Mouse (Mus musculus) forebrain, embryonic 11.5 days (tissue): ENCODE measurements around the gene Irf7. TPM values are rescaled to one million over a fixed set of nuclear protein-coding genes. Genes with fewer than 3 reads are reported as not detected.

Experiments
- ATAC-seq: fragments of 200-750 bp; cut with Nextera tagmentation; replicated peaks from 2 replicates; pipeline ENCODE4 v1.8.0; 2017; ENCODE audit warnings: moderate TSS enrichment; ENCODE audit not compliant: low FRiP score
- DNase-seq: peaks from one replicate; pipeline ENCODE4 v3.0.0-alpha.2; 2017; ENCODE audit warnings: low spot score
- H3K27ac ChIP-seq: fragments of 300-500 bp; sonication (generic); 2 replicates; pipeline ENCODE4 v1.5.1; 2014; ENCODE audit warnings: low read depth, low read length
- H3K27me3 ChIP-seq: fragments of 300-500 bp; sonication (generic); 2 replicates; pipeline ENCODE4 v1.6.1; 2014; ENCODE audit warnings: mild to moderate bottlenecking, low read length, mixed read lengths; ENCODE audit not compliant: control insufficient read depth, insufficient read depth
- H3K36me3 ChIP-seq: fragments of 300-500 bp; sonication (generic); 2 replicates; pipeline ENCODE4 v1.6.1; 2014; ENCODE audit warnings: mild to moderate bottlenecking, low read length, moderate library complexity, mixed read lengths; ENCODE audit not compliant: control insufficient read depth, insufficient read depth
- H3K4me1 ChIP-seq: fragments of 300-500 bp; sonication (generic); replicated peaks from 2 replicates; pipeline ENCODE4 v1.6.1; 2014; ENCODE audit warnings: low read length, mixed read lengths; ENCODE audit not compliant: control insufficient read depth, insufficient read depth
- H3K4me2 ChIP-seq: fragments of 300-500 bp; sonication (generic); 2 replicates; pipeline ENCODE4 v1.6.1; 2014; ENCODE audit warnings: low read depth, mild to moderate bottlenecking, low read length, moderate library complexity, mixed read lengths; ENCODE audit not compliant: severe bottlenecking
- H3K4me3 ChIP-seq: fragments of 300-500 bp; sonication (generic); 2 replicates; pipeline ENCODE4 v1.5.1; 2014; ENCODE audit warnings: low read depth, low read length
- H3K9ac ChIP-seq: fragments of 300-500 bp; sonication (generic); 2 replicates; pipeline ENCODE4 v1.6.1; 2014; ENCODE audit warnings: low read length
- H3K9me3 ChIP-seq: fragments of 300-500 bp; sonication (generic); 2 replicates; pipeline ENCODE4 v1.6.1; 2016; ENCODE audit warnings: low read length, mixed read lengths; ENCODE audit not compliant: control insufficient read depth
- whole genome bisulfite sequencing: fragments of 180-500 bp; shearing (Covaris S2); extraction: QIAGEN DNeasy Blood & Tissue Kit; methylation state at CpG from one replicate; pipeline ENCODE4 v1.1.7; 2014; 5-methylcytosine and 5-hydroxymethylcytosine counted together
- polyA plus RNA-seq: library from polyadenylated mRNA; unstranded; fragments of >200 nt; fragmentation: Nextera tagmentation; extraction: Ambion mirVana; gene quantifications from 2 replicates; pipeline ENCODE4 v1.2.1, GENCODE M21; 2014

Irf7 gene
- polyA plus RNA-seq = 0.57 and 1.2 TPM in 2 replicates

GRCm38 (mm10) chr7:141265739-141266561 is at the start of gene Irf7:
Gene Irf7, minus strand, starts transcription at chr7:141266481.
- no peak within 1 kb of the TSS for H3K27ac ChIP-seq
- no peak for DNase-seq
- 14% methylated on average over 25 of the region's 25 CpGs for WGBS

GRCm38 (mm10) chr7:141315974-141316373 is 49.7 kb upstream of the Irf7 start:
- no peaks in the 10 kb centered on the region for H3K27me3 ChIP-seq
- 77% methylated on average over 5 of the region's 5 CpGs for WGBS
- no peaks in the 10 kb centered on the region for H3K9me3 ChIP-seq
- H3K27ac ChIP-seq = no peak overlapping the region
- no peaks in the 10 kb centered on the region for H3K4me1 ChIP-seq
- no peak overlapping the region for H3K4me2 ChIP-seq
- DNase-seq (no peak), ATAC-seq (no peak)
- peaks cover 9% of the 10 kb centered on the region; the same call in 1 of the 2 replicates for H3K36me3 ChIP-seq
- no peak overlapping the region for H3K4me3 ChIP-seq
- H3K9ac ChIP-seq = no peak overlapping the region

More at GRCm38 (mm10) chr7:141265739-141266561, at the start of gene Irf7:
- Histone ChIP-seq H3K36me3 (peaks cover 3% of the 10 kb centered on the region; the same call in 1 of the 2 replicates), H3K9me3 (no peaks in the 10 kb centered on the region), H3K9ac (peak within 1 kb of the TSS; percentile 37), H3K4me3 (peak within 1 kb of the TSS; percentile 15), H3K4me1 (peaks cover 5% of the 10 kb centered on the region; the same call in 1 of the 2 replicates), H3K27me3 (no peaks in the 10 kb centered on the region), H3K4me2 (peak within 1 kb of the TSS; percentile 52)
- peak; percentile 32; the same call in 1 of the 2 replicates for ATAC-seq

GRCm38 (mm10) chr7:141315076-141315475 is 48.8 kb upstream of the Irf7 start:
- H3K9ac ChIP-seq = no peak overlapping the region
- H3K27me3 ChIP-seq = no peaks in the 10 kb centered on the region
- DNase-seq (no peak), ATAC-seq (no peak)
- H3K27ac ChIP-seq = no peak overlapping the region
- no peak overlapping the region for H3K4me2 ChIP-seq
- H3K4me3 ChIP-seq = no peak overlapping the region
- no peaks in the 10 kb centered on the region for H3K9me3 ChIP-seq
- WGBS = 91% methylated on average over 8 of the region's 8 CpGs
- H3K4me1 ChIP-seq = no peaks in the 10 kb centered on the region
- H3K36me3 ChIP-seq = peaks cover 13% of the 10 kb centered on the region; the same call in 1 of the 2 replicates

GRCm38 (mm10) chr7:141314416-141314815 is 48.1 kb upstream of the Irf7 start:
- Histone ChIP-seq H3K27me3 (no peaks in the 10 kb centered on the region), H3K4me2 (no peak overlapping the region), H3K27ac (no peak overlapping the region), H3K4me1 (no peaks in the 10 kb centered on the region), H3K36me3 (peaks cover 15% of the 10 kb centered on the region), H3K9ac (no peak overlapping the region), H3K4me3 (no peak overlapping the region), H3K9me3 (no peaks in the 10 kb centered on the region)
- DNase-seq = no peak
- no peak for ATAC-seq
- 82% methylated on average over 2 of the region's 2 CpGs for WGBS

GRCm38 (mm10) chr7:141304537-141304936 is 38.3 kb upstream of the Irf7 start:
- no peak overlapping the region for H3K4me3 ChIP-seq
- H3K27me3 ChIP-seq = no peaks in the 10 kb centered on the region
- H3K9me3 ChIP-seq = no peaks in the 10 kb centered on the region
- DNase-seq = no peak
- H3K27ac ChIP-seq = no peak overlapping the region
- ATAC-seq = no peak
- H3K9ac ChIP-seq = no peak overlapping the region
- H3K4me1 ChIP-seq = no peaks in the 10 kb centered on the region
- H3K4me2 ChIP-seq = no peak overlapping the region
- peaks cover 17% of the 10 kb centered on the region for H3K36me3 ChIP-seq
- WGBS = 90% methylated on average over 4 of the region's 4 CpGs

GRCm38 (mm10) chr7:141302702-141303268 is 36.5 kb upstream of the Irf7 start:
- Histone ChIP-seq H3K27ac (no peak overlapping the region), H3K4me2 (no peak overlapping the region), H3K27me3 (no peaks in the 10 kb centered on the region), H3K4me3 (no peak overlapping the region), H3K4me1 (no peaks in the 10 kb centered on the region), H3K9ac (no peak overlapping the region), H3K36me3 (peaks cover 12% of the 10 kb centered on the region), H3K9me3 (no peaks in the 10 kb centered on the region)
- ATAC-seq = no peak
- 86% methylated on average over 1 of the region's 1 CpGs for WGBS
- no peak for DNase-seq

- DNase-seq (no peak), ATAC-seq (no peak)
- Histone ChIP-seq H3K27ac (no peak overlapping the region), H3K9ac (no peak overlapping the region), H3K9me3 (no peaks in the 10 kb centered on the region), H3K4me2 (no peak overlapping the region), H3K27me3 (no peaks in the 10 kb centered on the region), H3K4me3 (no peak overlapping the region), H3K36me3 (peaks cover 9% of the 10 kb centered on the region; the same call in 1 of the 2 replicates), H3K4me1 (no peaks in the 10 kb centered on the region)
- 95% methylated on average over 9 of the region's 9 CpGs for WGBS
Measured at GRCm38 (mm10) chr7:141301386-141301785, 35.1 kb upstream of the Irf7 start.

- DNase-seq (no peak), ATAC-seq (no peak)
- Histone ChIP-seq H3K36me3 (peaks cover 4% of the 10 kb centered on the region; the same call in 1 of the 2 replicates), H3K4me3 (no peak overlapping the region), H3K27ac (no peak overlapping the region), H3K27me3 (peaks cover 18% of the 10 kb centered on the region), H3K9me3 (no peaks in the 10 kb centered on the region), H3K4me2 (no peak overlapping the region), H3K9ac (no peak overlapping the region), H3K4me1 (peaks cover 3% of the 10 kb centered on the region)
- 96% methylated on average over 8 of the region's 8 CpGs for WGBS
Measured at GRCm38 (mm10) chr7:141299175-141299574, 32.9 kb upstream of the Irf7 start.
